Mouse (Mus musculus): Measurements from ENCODE around the gene Sergef. TPM values are rescaled to one million over a fixed set of nuclear protein-coding genes. Genes with fewer than 3 reads are reported as not detected.

Sergef gene
- polyA plus RNA-seq, 1 experiment: 7.4 TPM

GRCm38 (mm10) chr7:46560061-46560460 is 79.5 kb downstream of the Sergef start:
- Histone ChIP-seq H3K27ac (ENCODE audit: insufficient read depth, low read depth, low read length) (no peak overlapping the region), H3K4me1 (ENCODE audit: control insufficient read depth, insufficient read depth, low read length) (no peaks in the 10 kb centered on the region), H3K4me3 (ENCODE audit: insufficient read depth, low read length) (no peak overlapping the region)
- TF ChIP-seq POLR2A (IDR thresholded peaks at IDR 0.05; ENCODE audit: borderline replicate concordance, low read depth, low read length) (no peak), CTCF (IDR thresholded peaks at IDR 0.05; ENCODE audit: low read depth, low read length) (no peak)

- Histone ChIP-seq H3K27ac (ENCODE audit: insufficient read depth, low read depth, low read length) (no peak overlapping the region), H3K4me3 (ENCODE audit: insufficient read depth, low read length) (no peak overlapping the region), H3K4me1 (ENCODE audit: control insufficient read depth, insufficient read depth, low read length) (no peaks in the 10 kb centered on the region)
- TF ChIP-seq CTCF (IDR thresholded peaks at IDR 0.05; ENCODE audit: low read depth, low read length): no peak
Measured at GRCm38 (mm10) chr7:46559643-46560042, 80.0 kb downstream of the Sergef start.

- Histone ChIP-seq H3K4me1 (ENCODE audit: control insufficient read depth, insufficient read depth, low read length) (no peaks in the 10 kb centered on the region), H3K4me3 (ENCODE audit: insufficient read depth, low read length) (no peak overlapping the region), H3K27ac (ENCODE audit: insufficient read depth, low read depth, low read length) (no peak overlapping the region)
- TF ChIP-seq CTCF (IDR thresholded peaks at IDR 0.05; ENCODE audit: low read depth, low read length): no peak
- no peak for TF ChIP-seq POLR2A (IDR thresholded peaks at IDR 0.05; ENCODE audit: borderline replicate concordance, low read depth, low read length)
Measured at GRCm38 (mm10) chr7:46559006-46559405, 80.6 kb downstream of the Sergef start.

- H3K4me3 ChIP-seq (ENCODE audit: insufficient read depth, low read length): no peak overlapping the region
- no peaks in the 10 kb centered on the region for H3K4me1 ChIP-seq (ENCODE audit: control insufficient read depth, insufficient read depth, low read length)
- H3K27ac ChIP-seq (ENCODE audit: insufficient read depth, low read depth, low read length): no peak overlapping the region
- TF ChIP-seq POLR2A (IDR thresholded peaks at IDR 0.05; ENCODE audit: borderline replicate concordance, low read depth, low read length) (no peak), CTCF (IDR thresholded peaks at IDR 0.05; ENCODE audit: low read depth, low read length) (no peak)
Measured at GRCm38 (mm10) chr7:46557996-46558395, 81.6 kb downstream of the Sergef start.

GRCm38 (mm10) chr7:46557387-46557786 is 82.2 kb downstream of the Sergef start:
- no peak overlapping the region for H3K4me3 ChIP-seq (ENCODE audit: insufficient read depth, low read length)
- no peak for TF ChIP-seq POLR2A (IDR thresholded peaks at IDR 0.05; ENCODE audit: borderline replicate concordance, low read depth, low read length)
- no peak for TF ChIP-seq CTCF (IDR thresholded peaks at IDR 0.05; ENCODE audit: low read depth, low read length)
- no peaks in the 10 kb centered on the region for H3K4me1 ChIP-seq (ENCODE audit: control insufficient read depth, insufficient read depth, low read length)
- H3K27ac ChIP-seq (ENCODE audit: insufficient read depth, low read depth, low read length): no peak overlapping the region

GRCm38 (mm10) chr7:46556358-46557118 is 83.1 kb downstream of the Sergef start:
- Histone ChIP-seq H3K4me3 (ENCODE audit: insufficient read depth, low read length) (no peak overlapping the region), H3K4me1 (ENCODE audit: control insufficient read depth, insufficient read depth, low read length) (no peaks in the 10 kb centered on the region), H3K27ac (ENCODE audit: insufficient read depth, low read depth, low read length) (no peak overlapping the region)
- TF ChIP-seq POLR2A (IDR thresholded peaks at IDR 0.05; ENCODE audit: borderline replicate concordance, low read depth, low read length): no peak
- TF ChIP-seq CTCF (IDR thresholded peaks at IDR 0.05; ENCODE audit: low read depth, low read length): no peak

GRCm38 (mm10) chr7:46555731-46556130 is 83.9 kb downstream of the Sergef start:
- no peaks in the 10 kb centered on the region for H3K4me1 ChIP-seq (ENCODE audit: control insufficient read depth, insufficient read depth, low read length)
- no peak overlapping the region for H3K27ac ChIP-seq (ENCODE audit: insufficient read depth, low read depth, low read length)
- no peak overlapping the region for H3K4me3 ChIP-seq (ENCODE audit: insufficient read depth, low read length)
- TF ChIP-seq POLR2A (IDR thresholded peaks at IDR 0.05; ENCODE audit: borderline replicate concordance, low read depth, low read length): no peak
- TF ChIP-seq CTCF (IDR thresholded peaks at IDR 0.05; ENCODE audit: low read depth, low read length): no peak

GRCm38 (mm10) chr7:46554855-46555254 is 84.8 kb downstream of the Sergef start:
- Histone ChIP-seq H3K27ac (ENCODE audit: insufficient read depth, low read depth, low read length) (no peak overlapping the region), H3K4me1 (ENCODE audit: control insufficient read depth, insufficient read depth, low read length) (no peaks in the 10 kb centered on the region), H3K4me3 (ENCODE audit: insufficient read depth, low read length) (no peak overlapping the region)
- no peak for TF ChIP-seq CTCF (IDR thresholded peaks at IDR 0.05; ENCODE audit: low read depth, low read length)
- no peak for TF ChIP-seq POLR2A (IDR thresholded peaks at IDR 0.05; ENCODE audit: borderline replicate concordance, low read depth, low read length)

GRCm38 (mm10) chr7:46554003-46554402 is 85.6 kb downstream of the Sergef start:
- no peak overlapping the region for H3K4me3 ChIP-seq (ENCODE audit: insufficient read depth, low read length)
- no peak for TF ChIP-seq POLR2A (IDR thresholded peaks at IDR 0.05; ENCODE audit: borderline replicate concordance, low read depth, low read length)
- no peak for TF ChIP-seq CTCF (IDR thresholded peaks at IDR 0.05; ENCODE audit: low read depth, low read length)
- no peaks in the 10 kb centered on the region for H3K4me1 ChIP-seq (ENCODE audit: control insufficient read depth, insufficient read depth, low read length)
- H3K27ac ChIP-seq (ENCODE audit: insufficient read depth, low read depth, low read length): no peak overlapping the region

GRCm38 (mm10) chr7:46551935-46552752 is 87.5 kb downstream of the Sergef start:
- TF ChIP-seq CTCF (IDR thresholded peaks at IDR 0.05; ENCODE audit: low read depth, low read length) (no peak), POLR2A (IDR thresholded peaks at IDR 0.05; ENCODE audit: borderline replicate concordance, low read depth, low read length) (no peak)

More at GRCm38 (mm10) chr7:46551935-46552752, 87.5 kb downstream of the Sergef start:
- Histone ChIP-seq H3K27ac (ENCODE audit: insufficient read depth, low read depth, low read length) (no peak overlapping the region), H3K4me3 (ENCODE audit: insufficient read depth, low read length) (no peak overlapping the region), H3K4me1 (ENCODE audit: control insufficient read depth, insufficient read depth, low read length) (peaks cover 10% of the 10 kb centered on the region)
